Mouse (Mus musculus) cerebellum, adult 2 months (tissue): ENCODE measurements at regions not wholly inside any gene's neighbourhood (a gene's known extent, or its start where the extent isn't known, plus 50 kb on each side); places are given as distances from the start of the nearest gene placed in this dataset.

Experiments
- DNase-seq, 2 experiments: peaks; one replicate each; pipeline ENCODE4 v3.0.0; 2021
- H3K27ac ChIP-seq: fragments of 200-500 bp; 2 replicates; pipeline ENCODE4 v1.5.1; 2012; ENCODE audit warnings: low read length, control low read depth, inconsistent platforms; ENCODE audit not compliant: insufficient read depth
- H3K27me3 ChIP-seq: fragments of 200-500 bp; 2 replicates; pipeline ENCODE4 v1.6.1; 2012; ENCODE audit warnings: inconsistent platforms, mild to moderate bottlenecking, low read length, moderate library complexity; ENCODE audit not compliant: control insufficient read depth, insufficient read depth
- H3K4me1 ChIP-seq: fragments of 200-500 bp; 2 replicates; pipeline ENCODE4 v1.6.1; 2011; ENCODE audit warnings: low read length; ENCODE audit not compliant: control insufficient read depth, insufficient read depth
- H3K4me3 ChIP-seq: fragments of 200-500 bp; replicated peaks from 2 replicates; pipeline ENCODE3; 2011; ENCODE audit warnings: mild to moderate bottlenecking, low read depth, low read length, control low read depth; ENCODE audit not compliant: insufficient read depth
- CTCF ChIP-seq: fragments of 200-500 bp; IDR thresholded peaks from 2 replicates; pipeline ENCODE4 v1.5.1; 2011; ENCODE audit warnings: low read depth, mild to moderate bottlenecking, control low read depth, low read length, moderate library complexity, borderline replicate concordance; ENCODE audit not compliant: insufficient read depth
- POLR2A ChIP-seq: fragments of 200-500 bp; IDR thresholded peaks from 2 replicates; pipeline ENCODE4 v1.6.1; 2011; ENCODE audit warnings: low read length, control low read depth, borderline replicate concordance; ENCODE audit not compliant: insufficient read depth
- WGBS: fragments of 180-500 bp; shearing (Covaris S2); methylation state at CpG from one replicate; pipeline ENCODE4 v1.1.7; 2018; 5-methylcytosine and 5-hydroxymethylcytosine counted together

- Histone ChIP-seq H3K27ac (no peak overlapping the region), H3K4me1 (no peaks in the 10 kb centered on the region), H3K4me3 (no peak overlapping the region), H3K27me3 (no peaks in the 10 kb centered on the region)
- no peak for TF ChIP-seq CTCF
- no peak for TF ChIP-seq POLR2A
- WGBS = 88% methylated on average over 3 of the region's 3 CpGs
- no peak for DNase-seq
These were observed 59.3 kb upstream of the Lpar1 start for GRCm38 (mm10) chr4:58613022-58613421.

GRCm38 (mm10) chr4:58607491-58607890 is 53.8 kb upstream of the Lpar1 start:
- Histone ChIP-seq H3K4me1 (no peaks in the 10 kb centered on the region), H3K4me3 (no peak overlapping the region), H3K27ac (no peak overlapping the region), H3K27me3 (no peaks in the 10 kb centered on the region)
- TF ChIP-seq CTCF (no peak), POLR2A (no peak)
- 52% methylated on average over 2 of the region's 2 CpGs for WGBS
- no peak for DNase-seq

- DNase-seq = no peak
- Histone ChIP-seq H3K4me3 (no peak overlapping the region), H3K4me1 (no peaks in the 10 kb centered on the region), H3K27me3 (no peaks in the 10 kb centered on the region), H3K27ac (no peak overlapping the region)
- WGBS = 82% methylated on average over 3 of the region's 3 CpGs
- no peak for TF ChIP-seq CTCF
- TF ChIP-seq POLR2A = no peak
These were observed 52.2 kb upstream of the Lpar1 start for GRCm38 (mm10) chr4:58605941-58606340.
